Mouse (Mus musculus) lung, postnatal 10 days (tissue): ENCODE data around the gene Aldoart2.
A peak's percentile ranks its signal among the peaks of the same experiment; 100 is the strongest.
"Not testable (repeated sequence)": the region's sequence is repeated elsewhere in the genome, so short reads cannot be mapped to it uniquely, and the experiment has no call there.

Experiments used
- DNase-seq: peaks from one replicate; pipeline ENCODE4 v3.0.0; 2021

Aldoart2 gene

GRCm38 (mm10) chr12:55573794-55574193 is 8.8 kb downstream of the Aldoart2 start:
- peak; percentile 52 for DNase-seq

DNA sequence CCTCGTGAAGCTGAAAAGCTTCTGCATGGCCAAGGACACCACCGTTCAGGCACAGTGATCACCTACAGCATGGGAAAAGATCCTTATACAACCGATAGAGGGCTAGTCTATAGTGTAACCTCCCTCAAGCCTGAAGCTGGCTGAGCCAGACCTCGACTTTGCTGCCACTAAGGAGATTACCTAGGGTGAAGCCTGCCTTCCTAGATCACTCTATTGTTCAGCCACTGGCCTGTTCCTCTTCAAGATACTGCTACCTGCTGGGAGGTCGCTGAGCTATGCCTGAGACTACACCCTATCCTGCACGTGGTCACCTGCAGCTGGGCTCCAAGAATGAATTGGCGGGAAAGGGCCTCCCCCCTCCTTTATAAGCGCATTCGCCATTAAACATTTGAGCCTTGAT is 21.9 kb downstream of the Aldoart2 start:
- not testable (repeated sequence) for DNase-seq

GRCm38 (mm10) chr12:55598537-55598886 is 33.5 kb downstream of the Aldoart2 start:
- DNase-seq: no peak

- peak; percentile 1 for DNase-seq
Observed at GRCm38 (mm10) chr12:55598887-55599561, 34.0 kb downstream of the Aldoart2 start, which contains the start of gene Insm2. Insm2 (plus strand) TSS chr12:55599427.

DNA sequence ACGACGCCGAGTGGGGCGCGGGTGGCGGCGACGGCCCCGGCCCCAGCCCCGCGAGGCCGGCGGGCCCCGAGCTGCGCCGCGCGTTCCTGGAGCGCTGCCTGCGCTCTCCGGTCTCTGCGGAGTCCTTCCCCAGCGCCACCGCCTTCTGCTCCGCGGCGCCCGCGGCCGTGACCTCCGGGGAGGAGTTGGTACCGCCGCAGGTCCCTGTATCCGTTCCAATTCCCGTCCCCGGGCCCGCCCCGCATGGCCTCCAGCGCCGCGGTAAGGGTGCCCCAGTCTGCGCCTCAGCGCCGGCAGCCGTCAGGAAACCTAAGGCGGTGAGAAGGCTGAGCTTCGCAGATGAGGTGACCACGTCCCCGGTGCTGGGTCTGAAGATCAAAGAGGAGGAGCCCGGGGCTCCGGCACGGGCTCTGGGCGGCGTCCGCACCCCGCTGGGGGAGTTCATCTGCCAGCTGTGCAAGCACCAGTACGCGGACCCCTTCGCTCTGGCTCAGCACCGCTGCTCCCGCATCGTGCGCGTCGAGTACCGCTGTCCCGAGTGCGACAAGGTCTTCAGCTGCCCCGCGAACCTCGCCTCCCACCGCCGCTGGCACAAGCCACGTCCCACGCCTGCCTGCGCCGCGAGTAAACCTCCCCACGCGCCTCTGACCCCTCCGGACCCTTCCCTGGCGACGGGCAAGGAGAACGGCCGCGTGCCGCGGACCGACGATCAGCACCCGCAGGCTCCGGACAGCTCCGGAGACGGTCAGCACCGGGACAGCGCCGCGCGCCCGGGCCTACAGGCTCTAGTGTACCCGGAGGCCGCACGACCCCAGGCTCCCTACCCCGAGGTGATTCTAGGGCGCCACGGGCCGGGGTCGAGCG is 34.8 kb downstream of the Aldoart2 start:
- peak; percentile 74 for DNase-seq

- no peak for DNase-seq
Observed at GRCm38 (mm10) chr12:55600503-55600994, 35.5 kb downstream of the Aldoart2 start.

DNA sequence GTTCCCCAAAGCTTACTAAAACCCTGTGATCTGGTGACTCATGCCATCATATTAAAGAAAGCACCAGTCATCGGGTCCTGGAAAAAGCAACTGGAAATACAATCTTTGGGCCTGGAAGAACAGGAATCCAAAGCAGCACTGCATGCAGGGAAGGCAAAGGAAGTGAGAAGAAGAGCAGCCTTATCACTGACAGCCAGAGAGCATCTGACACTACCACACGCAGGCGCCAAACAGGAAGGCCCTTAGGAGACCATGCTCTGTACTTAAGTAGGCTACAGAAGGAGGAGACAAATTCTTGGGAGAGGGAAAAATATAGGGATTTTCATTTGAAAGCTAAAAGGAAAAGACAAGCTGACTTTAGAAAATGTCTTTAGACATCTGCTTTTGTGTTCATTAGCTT is 39.4 kb downstream of the Aldoart2 start:
- no peak for DNase-seq

GRCm38 (mm10) chr12:55607902-55608301 is 42.9 kb downstream of the Aldoart2 start:
- no peak for DNase-seq

DNA sequence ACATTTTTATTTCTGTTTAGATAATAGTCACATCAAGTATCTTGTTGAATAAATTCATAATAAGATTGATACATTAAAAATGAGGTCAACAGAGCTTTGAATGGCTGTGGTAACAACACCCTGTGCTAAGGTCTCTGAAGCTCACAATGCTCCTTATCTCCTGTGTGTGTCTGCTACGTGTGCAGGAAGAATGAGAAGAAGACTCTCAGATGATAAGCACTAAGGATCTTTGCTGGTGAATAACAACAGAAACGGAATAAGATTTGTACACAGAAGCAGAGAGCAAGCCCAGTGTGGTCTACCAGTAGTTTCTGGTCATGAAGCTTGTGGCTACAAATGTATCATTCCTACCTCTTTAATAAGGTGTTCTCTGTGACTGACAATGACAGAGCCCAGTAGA is 45.8 kb downstream of the Aldoart2 start:
- no peak for DNase-seq
